18 mouse cellular contexts compared by ENCODE assay signal in the genomic region with DNA sequence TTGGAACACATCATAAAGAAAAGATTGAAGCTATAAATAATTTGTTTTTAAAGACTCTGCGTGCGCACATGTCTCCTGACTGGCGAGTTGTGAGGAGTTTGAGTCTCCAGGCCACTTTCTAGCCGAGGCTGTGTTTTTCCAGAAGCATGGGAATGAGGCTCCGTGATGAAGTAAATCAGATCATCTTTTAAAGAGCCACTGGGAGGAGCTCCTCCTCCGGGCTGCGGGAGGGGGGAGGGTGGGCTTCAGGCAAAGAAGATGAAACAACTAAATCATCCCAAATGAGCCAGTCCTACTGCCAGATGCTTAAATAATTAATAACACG.
DNase-seq lines count a peak whose midpoint lies in the region; ATAC-seq and TF ChIP-seq lines count a peak whose summit lies in the region.
"Had no signal": no experiment of that assay in that cellular context is flagged by ENCODE, and none has a peak within 500 bp of the region (broad histone marks: within the 10 kb centered on the region; RNA-seq: fewer than 3 reads in every experiment).

No protein-coding gene starts in this region.

- DNase-seq in heart, adult 8-10 months (ENCODE audit: low spot score), result no peak
- DNase-seq in kidney, postnatal 0 days (ENCODE audit: low spot score), result peak; percentile 41
- DNase-seq in kidney, postnatal 10 days, result no peak
- DNase-seq in R1 (ENCODE audit: low read depth, low spot score), result peak; percentile 31
- DNase-seq in retina, postnatal 1 day, result no peak
- DNase-seq: adrenal gland, postnatal 25 days; B cell, adult 2 months; cerebellum, adult 2 months; gastrocnemius, postnatal 36 days had no signal

- no peak for ATAC-seq in heart, embryonic 13.5 days (ENCODE audit: extremely low read depth, insufficient number of reproducible peaks, low FRiP score, low TSS enrichment)
- no peak for ATAC-seq in kidney, postnatal 0 days (replicated peaks; ENCODE audit: low FRiP score, low read depth)
- ATAC-seq in embryonic facial prominence, embryonic 15.5 days (ENCODE audit: insufficient number of reproducible peaks, low FRiP score, low TSS enrichment, low read depth), result no peak
- ATAC-seq in monocyte, adult 5-6 weeks (replicated peaks; ENCODE audit: insufficient number of reproducible peaks, low FRiP score, low TSS enrichment, poor library complexity, severe bottlenecking), result no peak
- ATAC-seq: activated CD4-positive, CD25-positive, alpha-beta regulatory T cell, adult 4 months; forebrain, embryonic 14.5 days; intestine, embryonic 15.5 days had no signal

- no peak for TF ChIP-seq CTCF in kidney, postnatal 0 days (IDR thresholded peaks at IDR 0.05; ENCODE audit: low read depth)

- H3K27ac ChIP-seq in heart, embryonic 13.5 days (replicated peaks), result peak overlapping the region; percentile 81
- H3K27ac ChIP-seq in kidney, postnatal 0 days, result no peak overlapping the region
- 0 out of 2 replicates have a peak overlapping the region, but pooled peaks have one; percentile 11 for H3K27ac ChIP-seq in embryonic facial prominence, embryonic 15.5 days (replicated peaks)
- H3K27ac ChIP-seq: intestine, embryonic 15.5 days; liver, embryonic 14.5 days; macrophage; midbrain, embryonic 12.5 days had no signal

- H3K9ac ChIP-seq in heart, embryonic 13.5 days, result 0 out of 2 replicates have a peak overlapping the region, but pooled peaks have one; percentile 7
- H3K9ac ChIP-seq in kidney, postnatal 0 days (ENCODE audit: low read depth, low read length), result no peak overlapping the region
- H3K9ac ChIP-seq in embryonic facial prominence, embryonic 15.5 days, result no peak overlapping the region
- H3K9ac ChIP-seq: intestine, embryonic 15.5 days; liver, embryonic 14.5 days; midbrain, embryonic 12.5 days had no signal

- no peaks in the 10 kb centered on the region for H3K36me3 ChIP-seq in heart, embryonic 13.5 days
- H3K36me3 ChIP-seq in kidney, postnatal 0 days (ENCODE audit: insufficient read depth, low read length), result no peaks in the 10 kb centered on the region
- no peaks in the 10 kb centered on the region for H3K36me3 ChIP-seq in embryonic facial prominence, embryonic 15.5 days
- H3K36me3 ChIP-seq: intestine, embryonic 15.5 days; midbrain, embryonic 12.5 days had no signal

- H3K9me3 ChIP-seq in heart, embryonic 13.5 days, result no peaks in the 10 kb centered on the region
- no peaks in the 10 kb centered on the region for H3K9me3 ChIP-seq in kidney, postnatal 0 days (replicated peaks; ENCODE audit: low read length)
- no peaks in the 10 kb centered on the region for H3K9me3 ChIP-seq in embryonic facial prominence, embryonic 15.5 days (replicated peaks)
- H3K9me3 ChIP-seq: intestine, embryonic 15.5 days; midbrain, embryonic 12.5 days had no signal

- H3K4me1 ChIP-seq in heart, embryonic 13.5 days, result peaks cover 35% of the 10 kb centered on the region
- H3K4me1 ChIP-seq in kidney, postnatal 0 days (replicated peaks; ENCODE audit: insufficient read depth, low read length), result peaks cover 4% of the 10 kb centered on the region; the same call in 1 of the 2 replicates
- peaks cover 27% of the 10 kb centered on the region for H3K4me1 ChIP-seq in embryonic facial prominence, embryonic 15.5 days
- H3K4me1 ChIP-seq: intestine, embryonic 15.5 days had no signal

- no peak overlapping the region for H3K4me3 ChIP-seq in heart, embryonic 13.5 days
- H3K4me3 ChIP-seq in kidney, postnatal 0 days (replicated peaks; ENCODE audit: low read depth, low read length), result no peak overlapping the region
- no peak overlapping the region for H3K4me3 ChIP-seq in embryonic facial prominence, embryonic 15.5 days (replicated peaks)
- H3K4me3 ChIP-seq: intestine, embryonic 15.5 days; midbrain, embryonic 12.5 days had no signal

- H3K27me3 ChIP-seq in heart, embryonic 13.5 days (replicated peaks), result peaks cover 27% of the 10 kb centered on the region
- H3K27me3 ChIP-seq in kidney, postnatal 0 days (ENCODE audit: insufficient read depth, low read length), result no peaks in the 10 kb centered on the region; the same call in 1 of the 2 replicates
- H3K27me3 ChIP-seq in embryonic facial prominence, embryonic 15.5 days, result peaks cover 6% of the 10 kb centered on the region; the same call in 1 of the 2 replicates
- H3K27me3 ChIP-seq: intestine, embryonic 15.5 days had no signal

- H3K4me2 ChIP-seq in heart, embryonic 13.5 days, result peak overlapping the region; percentile 46
- H3K4me2 ChIP-seq in kidney, postnatal 0 days (ENCODE audit: low read length), result 0 out of 2 replicates have a peak overlapping the region, but pooled peaks have one; percentile 18
- H3K4me2 ChIP-seq in embryonic facial prominence, embryonic 15.5 days (replicated peaks), result no peak overlapping the region
- H3K4me2 ChIP-seq: intestine, embryonic 15.5 days; midbrain, embryonic 12.5 days had no signal

- 29% methylated on average over 8 of the region's 8 CpGs for WGBS in heart, embryonic 13.5 days
- WGBS in kidney, postnatal 0 days, result 13% methylated on average over 8 of the region's 8 CpGs
- 12% methylated on average over 8 of the region's 8 CpGs for WGBS in embryonic facial prominence, embryonic 15.5 days

Comparison
In these comparisons a context has a peak if more than half of its experiments do, and no peak if none do; other contexts are left out.
1. DNase-seq: peak in kidney, postnatal 0 days (single experiment) and R1 (single experiment); none in heart, adult 8-10 months (single experiment), kidney, postnatal 10 days (single experiment) and retina, postnatal 1 day (single experiment).